Mouse (Mus musculus): ENCODE measurements around the gene Tns1. TPM values are rescaled to one million over a fixed set of nuclear protein-coding genes. Genes with fewer than 3 reads are reported as not detected.
A peak's percentile ranks its signal among the peaks of the same experiment; 100 is the strongest.

The Tns1 gene
- polyA plus RNA-seq, 1 experiment from 2014 or later = 65.4 TPM

GRCm38 (mm10) chr1:74124991-74125552 is 823 bp upstream of the Tns1 start, which contains the start of gene Rufy4:
Rufy4 (plus strand) TSS chr1:74125541.
- WGBS = under 1% methylated on average over 12 of the region's 12 CpGs
- ATAC-seq (replicated peaks; ENCODE audit: low FRiP score, low read depth) = peak; percentile 50; the same call in 1 of the 2 replicates
- H3K4me3 ChIP-seq (replicated peaks; ENCODE audit: low read depth, low read length) = peak within 1 kb of the TSS; percentile 52

GRCm38 (mm10) chr1:74123215-74123614 is 1.0 kb downstream of the Tns1 start:
- TF ChIP-seq CTCF (IDR thresholded peaks at IDR 0.05; ENCODE audit: low read depth) = peak; percentile 13; the same call in 1 of the 2 replicates
- Histone ChIP-seq H3K36me3 (ENCODE audit: insufficient read depth, low read length) (no peaks in the 10 kb centered on the region), H3K4me1 (replicated peaks; ENCODE audit: insufficient read depth, low read length) (0 out of 2 replicates have a peak, but pooled peaks cover 5% of the 10 kb centered on the region), H3K4me3 (replicated peaks; ENCODE audit: low read depth, low read length) (no peak overlapping the region), H3K27me3 (ENCODE audit: insufficient read depth, low read length) (peaks cover 5% of the 10 kb centered on the region; the same call in 1 of the 2 replicates), H3K4me2 (ENCODE audit: low read length) (0 out of 2 replicates have a peak overlapping the region, but pooled peaks have one; percentile 94), H3K9me3 (replicated peaks; ENCODE audit: low read length) (no peaks in the 10 kb centered on the region), H3K9ac (ENCODE audit: low read depth, low read length) (no peak overlapping the region), H3K27ac (no peak overlapping the region)
- no peak for DNase-seq (ENCODE audit: low spot score)
- no peak for ATAC-seq (replicated peaks; ENCODE audit: low FRiP score, low read depth)
- WGBS = 72% methylated on average over 8 of the region's 8 CpGs

More at GRCm38 (mm10) chr1:74124991-74125552, 823 bp upstream of the Tns1 start, which contains the start of gene Rufy4:
- DNase-seq (ENCODE audit: low spot score) = peak; percentile 90
- H3K4me2 ChIP-seq (ENCODE audit: low read length) = peak within 1 kb of the TSS; percentile 94
- peak within 1 kb of the TSS; percentile 57 for H3K27ac ChIP-seq
- H3K9ac ChIP-seq (ENCODE audit: low read depth, low read length) = peak within 1 kb of the TSS; percentile 68
- H3K9me3 ChIP-seq (replicated peaks; ENCODE audit: low read length) = no peaks in the 10 kb centered on the region
- 0 out of 2 replicates have a peak, but pooled peaks cover 5% of the 10 kb centered on the region for H3K4me1 ChIP-seq (replicated peaks; ENCODE audit: insufficient read depth, low read length)
- peak; percentile 85 for TF ChIP-seq CTCF (IDR thresholded peaks at IDR 0.05; ENCODE audit: low read depth)
- no peaks in the 10 kb centered on the region for H3K36me3 ChIP-seq (ENCODE audit: insufficient read depth, low read length)
- H3K27me3 ChIP-seq (ENCODE audit: insufficient read depth, low read length) = peaks cover 5% of the 10 kb centered on the region; the same call in 1 of the 2 replicates

- Histone ChIP-seq H3K4me2 (ENCODE audit: low read length) (no peak overlapping the region), H3K27ac (no peak overlapping the region), H3K36me3 (ENCODE audit: insufficient read depth, low read length) (no peaks in the 10 kb centered on the region), H3K9ac (ENCODE audit: low read depth, low read length) (no peak overlapping the region), H3K9me3 (replicated peaks; ENCODE audit: low read length) (no peaks in the 10 kb centered on the region), H3K27me3 (ENCODE audit: insufficient read depth, low read length) (peaks cover 5% of the 10 kb centered on the region; the same call in 1 of the 2 replicates), H3K4me3 (replicated peaks; ENCODE audit: low read depth, low read length) (no peak overlapping the region), H3K4me1 (replicated peaks; ENCODE audit: insufficient read depth, low read length) (0 out of 2 replicates have a peak, but pooled peaks cover 5% of the 10 kb centered on the region)
- 23% methylated on average over 9 of the region's 9 CpGs for WGBS
- ATAC-seq (replicated peaks; ENCODE audit: low FRiP score, low read depth) (peak; percentile 18; the same call in 1 of the 2 replicates), DNase-seq (ENCODE audit: low spot score) (peak; percentile 49)
- no peak for TF ChIP-seq CTCF (IDR thresholded peaks at IDR 0.05; ENCODE audit: low read depth)
These were observed 2.2 kb downstream of the Tns1 start for GRCm38 (mm10) chr1:74121821-74122576.

- no peak overlapping the region for H3K9ac ChIP-seq (ENCODE audit: low read depth, low read length)
- peaks cover 4% of the 10 kb centered on the region; the same call in 1 of the 2 replicates for H3K27me3 ChIP-seq (ENCODE audit: insufficient read depth, low read length)
- TF ChIP-seq CTCF (IDR thresholded peaks at IDR 0.05; ENCODE audit: low read depth) = no peak
- DNase-seq (ENCODE audit: low spot score) = no peak
- H3K36me3 ChIP-seq (ENCODE audit: insufficient read depth, low read length) = no peaks in the 10 kb centered on the region
- WGBS = 87% methylated on average over 7 of the region's 7 CpGs
- no peak overlapping the region for H3K4me3 ChIP-seq (replicated peaks; ENCODE audit: low read depth, low read length)
- no peak for ATAC-seq (replicated peaks; ENCODE audit: low FRiP score, low read depth)
- H3K4me1 ChIP-seq (replicated peaks; ENCODE audit: insufficient read depth, low read length) = 0 out of 2 replicates have a peak, but pooled peaks cover 5% of the 10 kb centered on the region
- H3K27ac ChIP-seq = no peak overlapping the region
- H3K4me2 ChIP-seq (ENCODE audit: low read length) = no peak overlapping the region
- H3K9me3 ChIP-seq (replicated peaks; ENCODE audit: low read length) = no peaks in the 10 kb centered on the region
These were observed 3.1 kb downstream of the Tns1 start for GRCm38 (mm10) chr1:74121138-74121537.

GRCm38 (mm10) chr1:74119115-74119514 is 5.1 kb downstream of the Tns1 start:
- no peak for TF ChIP-seq CTCF (IDR thresholded peaks at IDR 0.05; ENCODE audit: low read depth)
- H3K4me1 ChIP-seq (replicated peaks; ENCODE audit: insufficient read depth, low read length) = no peaks in the 10 kb centered on the region
- no peak overlapping the region for H3K9ac ChIP-seq (ENCODE audit: low read depth, low read length)
- H3K4me2 ChIP-seq (ENCODE audit: low read length) = no peak overlapping the region
- H3K27me3 ChIP-seq (ENCODE audit: insufficient read depth, low read length) = no peaks in the 10 kb centered on the region
- H3K36me3 ChIP-seq (ENCODE audit: insufficient read depth, low read length) = no peaks in the 10 kb centered on the region
- 94% methylated on average over 1 of the region's 1 CpGs for WGBS
- no peak overlapping the region for H3K4me3 ChIP-seq (replicated peaks; ENCODE audit: low read depth, low read length)
- DNase-seq (ENCODE audit: low spot score) = no peak
- H3K27ac ChIP-seq = no peak overlapping the region
- H3K9me3 ChIP-seq (replicated peaks; ENCODE audit: low read length) = no peaks in the 10 kb centered on the region
- no peak for ATAC-seq (replicated peaks; ENCODE audit: low FRiP score, low read depth)

GRCm38 (mm10) chr1:74117876-74118275 is 6.4 kb downstream of the Tns1 start:
- DNase-seq (ENCODE audit: low spot score) (no peak), ATAC-seq (replicated peaks; ENCODE audit: low FRiP score, low read depth) (no peak)
- no peak for TF ChIP-seq CTCF (IDR thresholded peaks at IDR 0.05; ENCODE audit: low read depth)
- no peaks in the 10 kb centered on the region for H3K36me3 ChIP-seq (ENCODE audit: insufficient read depth, low read length)
- no peaks in the 10 kb centered on the region for H3K27me3 ChIP-seq (ENCODE audit: insufficient read depth, low read length)
- no peaks in the 10 kb centered on the region for H3K9me3 ChIP-seq (replicated peaks; ENCODE audit: low read length)
- H3K4me1 ChIP-seq (replicated peaks; ENCODE audit: insufficient read depth, low read length) = no peaks in the 10 kb centered on the region
- H3K4me3 ChIP-seq (replicated peaks; ENCODE audit: low read depth, low read length) = no peak overlapping the region
- 80% methylated on average over 6 of the region's 6 CpGs for WGBS
- H3K9ac ChIP-seq (ENCODE audit: low read depth, low read length) = no peak overlapping the region
- no peak overlapping the region for H3K27ac ChIP-seq
- H3K4me2 ChIP-seq (ENCODE audit: low read length) = no peak overlapping the region

All from kidney, postnatal 0 days (tissue).